Mouse (Mus musculus) liver, adult 2 months (tissue): ENCODE measurements around the gene Ssh3. TPM values are rescaled to one million over a fixed set of nuclear protein-coding genes. Genes with fewer than 3 reads are reported as not detected.
A peak's percentile ranks its signal among the peaks of the same experiment; 100 is the strongest.

Experiments
- DNase-seq: peaks from one replicate; pipeline ENCODE4 v3.0.0-alpha.2; 2011; ENCODE audit warnings: low read depth, low spot score; ENCODE audit errors: extremely low read depth
- H3K27ac ChIP-seq: fragments of 200-500 bp; replicated peaks from 2 replicates; pipeline ENCODE4 v1.5.1; 2012; ENCODE audit warnings: low read depth, mild to moderate bottlenecking, control low read depth, inconsistent platforms, low read length; ENCODE audit not compliant: insufficient read depth
- H3K27me3 ChIP-seq: fragments of 200-500 bp; 2 replicates; pipeline ENCODE4 v1.6.1; 2012; ENCODE audit warnings: mild to moderate bottlenecking, moderate library complexity, low read length, inconsistent platforms; ENCODE audit not compliant: control insufficient read depth, insufficient read depth
- H3K36me3 ChIP-seq: fragments of 200-500 bp; 2 replicates; pipeline ENCODE4 v1.6.1; 2012; ENCODE audit warnings: low read length, inconsistent platforms; ENCODE audit not compliant: control insufficient read depth, insufficient read depth
- H3K4me1 ChIP-seq: fragments of 200-500 bp; 2 replicates; pipeline ENCODE4 v1.6.1; 2011; ENCODE audit warnings: low read length; ENCODE audit not compliant: control insufficient read depth, insufficient read depth
- H3K4me3 ChIP-seq: fragments of 200-500 bp; 2 replicates; pipeline ENCODE4 v1.5.1; 2011; ENCODE audit warnings: low read depth, mild to moderate bottlenecking, control low read depth, low read length, moderate library complexity; ENCODE audit not compliant: insufficient read depth
- H3K79me2 ChIP-seq: fragments of 200-500 bp; 2 replicates; pipeline ENCODE4 v1.6.1; 2012; ENCODE audit warnings: inconsistent platforms, mild to moderate bottlenecking, low read length, moderate library complexity; ENCODE audit not compliant: control insufficient read depth, insufficient read depth
- H3K9ac ChIP-seq: fragments of 200-500 bp; 2 replicates; pipeline ENCODE4 v1.6.1; 2012; ENCODE audit warnings: low read depth, mild to moderate bottlenecking, control low read depth, inconsistent platforms, low read length
- CTCF ChIP-seq: fragments of 200-500 bp; IDR thresholded peaks from 2 replicates; pipeline ENCODE4 v1.5.1; 2011; ENCODE audit warnings: low read depth, low read length, control low read depth
- POLR2A ChIP-seq: fragments of 200-500 bp; IDR thresholded peaks from 2 replicates; pipeline ENCODE4 v1.6.1; 2011; ENCODE audit warnings: low read length, control low read depth; ENCODE audit not compliant: insufficient read depth; ENCODE audit errors: extremely low read depth
- WGBS: fragments of 180-500 bp; shearing (Covaris S2); methylation state at CpG from one replicate; pipeline ENCODE4 v1.1.7; 2018; 5-methylcytosine and 5-hydroxymethylcytosine counted together
- polyA plus RNA-seq: library from polyadenylated mRNA; depleted of rRNA; stranded (reverse); fragments of >200 nt; gene quantifications from 2 replicates; pipeline ENCODE4 v1.2.3, GENCODE M21; 2012
- total RNA-seq: library from RNA; depleted of rRNA; stranded (reverse); fragments of >200 nt; gene quantifications from 2 replicates; pipeline ENCODE4 v1.2.3, GENCODE M21; 2014

The Ssh3 gene
- total and polyA plus RNA-seq, 2 experiments: 11.5 to 29.2 TPM

DNA sequence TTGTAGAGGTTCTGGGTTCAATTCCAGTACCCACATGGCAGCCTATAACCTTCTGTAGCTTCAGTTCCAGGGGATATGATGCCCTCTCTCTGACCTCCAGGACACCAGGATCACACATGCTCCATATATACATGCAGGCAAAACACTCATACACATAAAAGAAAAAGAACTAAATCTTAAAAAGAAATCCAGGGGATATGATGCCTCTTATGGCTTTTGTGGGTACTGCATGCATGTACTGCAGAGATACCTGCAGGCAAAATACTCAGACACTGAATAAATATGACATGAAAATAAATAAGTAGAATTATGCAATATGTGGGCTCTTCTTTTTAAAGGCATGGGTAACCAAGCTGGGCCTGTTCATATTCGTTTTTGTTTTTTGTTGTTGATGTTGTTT, 22.0 kb downstream of the Ssh3 start:
- H3K9ac ChIP-seq: no peak overlapping the region
- DNase-seq: no peak
- H3K36me3 ChIP-seq: no peaks in the 10 kb centered on the region
- no peaks in the 10 kb centered on the region for H3K79me2 ChIP-seq
- no peaks in the 10 kb centered on the region for H3K4me1 ChIP-seq
- H3K27ac ChIP-seq: no peak overlapping the region
- WGBS: 58% methylated on average over 1 of the region's 1 CpGs
- no peaks in the 10 kb centered on the region for H3K27me3 ChIP-seq
- no peak overlapping the region for H3K4me3 ChIP-seq
- TF ChIP-seq POLR2A (no peak), CTCF (no peak)

DNA sequence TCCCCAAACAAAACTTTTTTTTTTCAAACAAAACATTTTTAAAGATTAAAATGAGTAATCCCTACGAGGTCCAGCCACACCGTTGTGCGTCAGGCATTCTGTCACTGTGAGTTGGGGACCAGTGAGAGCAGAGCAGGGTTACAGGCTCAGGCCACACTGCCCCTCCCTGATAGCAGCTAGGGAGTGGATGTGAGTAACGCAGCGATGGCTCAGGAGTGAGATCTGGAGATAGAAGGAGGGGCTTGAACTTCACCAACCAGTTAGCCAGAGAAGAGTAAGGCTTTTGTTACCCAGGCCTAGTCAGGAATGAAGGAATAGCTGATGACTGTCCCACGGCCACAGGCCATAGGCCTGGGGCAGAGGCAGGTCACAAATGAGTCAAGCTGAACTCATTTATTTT, 24.2 kb downstream of the Ssh3 start:
- Histone ChIP-seq H3K4me1 (peaks cover 2% of the 10 kb centered on the region), H3K27me3 (no peaks in the 10 kb centered on the region), H3K79me2 (no peaks in the 10 kb centered on the region), H3K36me3 (no peaks in the 10 kb centered on the region), H3K27ac (no peak overlapping the region), H3K4me3 (no peak overlapping the region), H3K9ac (no peak overlapping the region)
- 92% methylated on average over 6 of the region's 6 CpGs for WGBS
- no peak for DNase-seq
- TF ChIP-seq POLR2A (no peak), CTCF (no peak)

DNA sequence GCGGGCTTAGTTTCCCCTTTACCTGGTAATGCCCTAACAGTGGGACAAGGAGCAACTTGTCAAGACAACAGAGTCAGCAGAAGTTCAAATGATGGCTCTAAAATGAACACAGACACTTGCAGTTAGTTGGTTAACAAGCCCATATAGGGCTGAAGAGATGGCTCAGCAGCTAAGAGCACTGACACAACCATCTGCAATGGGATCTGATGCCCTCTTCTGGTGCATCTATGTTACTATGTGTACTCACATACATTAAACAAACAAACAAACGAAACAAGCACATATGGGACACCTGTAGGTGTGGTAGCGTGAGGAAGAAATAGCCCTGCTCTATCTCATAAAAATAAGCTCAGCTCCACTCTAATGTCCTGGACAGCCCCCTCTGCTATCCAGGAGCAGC, 26.6 kb downstream of the Ssh3 start:
- H3K9ac ChIP-seq: no peak overlapping the region
- no peak overlapping the region for H3K4me3 ChIP-seq
- TF ChIP-seq CTCF (no peak), POLR2A (no peak)
- H3K27ac ChIP-seq: no peak overlapping the region
- WGBS: 85% methylated on average over 3 of the region's 3 CpGs
- no peaks in the 10 kb centered on the region for H3K79me2 ChIP-seq
- no peaks in the 10 kb centered on the region for H3K27me3 ChIP-seq
- H3K36me3 ChIP-seq: no peaks in the 10 kb centered on the region
- no peak for DNase-seq
- peaks cover 2% of the 10 kb centered on the region for H3K4me1 ChIP-seq

DNA sequence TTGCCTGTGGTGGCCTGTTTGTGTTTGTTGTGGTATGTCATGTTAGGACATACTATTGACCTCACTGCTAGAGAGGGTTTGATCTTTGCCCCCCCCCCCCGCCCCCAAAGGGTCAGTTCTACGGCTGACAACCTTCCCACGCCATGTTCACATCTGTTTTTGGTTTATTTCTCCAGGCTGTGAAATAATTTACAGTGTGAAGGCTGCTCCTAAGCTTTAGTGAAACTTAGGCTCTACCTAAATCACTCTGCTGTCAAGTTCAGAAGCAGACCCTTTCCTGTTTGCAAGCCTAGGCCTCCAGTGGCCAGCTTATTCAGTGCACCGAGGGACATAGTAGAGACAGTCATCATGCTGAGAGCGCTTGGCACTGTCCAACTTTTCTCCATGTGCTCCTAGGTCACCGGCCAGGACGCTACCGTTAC, 28.7 kb downstream of the Ssh3 start:
- TF ChIP-seq CTCF (no peak), POLR2A (no peak)
- Histone ChIP-seq H3K27me3 (no peaks in the 10 kb centered on the region), H3K4me3 (no peak overlapping the region), H3K27ac (no peak overlapping the region), H3K9ac (no peak overlapping the region), H3K4me1 (peaks cover 2% of the 10 kb centered on the region), H3K36me3 (no peaks in the 10 kb centered on the region), H3K79me2 (no peaks in the 10 kb centered on the region)
- peak; percentile 30 for DNase-seq
- 24% methylated on average over 8 of the region's 8 CpGs for WGBS

DNA sequence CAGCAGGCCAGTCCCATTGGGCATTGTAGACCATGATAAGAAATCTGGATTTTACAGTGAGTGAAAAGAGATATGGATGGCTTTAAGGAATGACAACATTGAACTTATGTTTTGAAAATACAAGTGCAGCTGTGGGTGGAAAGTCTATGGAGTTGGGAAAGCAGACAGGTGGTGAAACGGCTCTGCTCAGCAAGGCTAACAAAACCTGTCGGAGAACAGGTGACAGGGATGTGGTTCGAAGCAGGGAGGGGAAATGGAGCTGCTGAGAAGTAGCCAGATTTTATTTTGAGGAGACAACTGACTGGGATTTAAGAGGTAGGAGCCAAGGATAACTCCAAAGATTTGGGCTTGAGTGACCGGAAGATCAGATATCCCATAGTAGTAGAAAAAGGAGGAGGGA, 34.4 kb downstream of the Ssh3 start:
- H3K4me3 ChIP-seq: no peak overlapping the region
- H3K27me3 ChIP-seq: no peaks in the 10 kb centered on the region
- H3K9ac ChIP-seq: no peak overlapping the region
- H3K4me1 ChIP-seq: no peaks in the 10 kb centered on the region; the same call in 1 of the 2 replicates
- WGBS: 87% methylated on average over 4 of the region's 4 CpGs
- TF ChIP-seq POLR2A (no peak), CTCF (no peak)
- no peak for DNase-seq
- H3K79me2 ChIP-seq: no peaks in the 10 kb centered on the region
- H3K27ac ChIP-seq: no peak overlapping the region
- H3K36me3 ChIP-seq: no peaks in the 10 kb centered on the region

DNA sequence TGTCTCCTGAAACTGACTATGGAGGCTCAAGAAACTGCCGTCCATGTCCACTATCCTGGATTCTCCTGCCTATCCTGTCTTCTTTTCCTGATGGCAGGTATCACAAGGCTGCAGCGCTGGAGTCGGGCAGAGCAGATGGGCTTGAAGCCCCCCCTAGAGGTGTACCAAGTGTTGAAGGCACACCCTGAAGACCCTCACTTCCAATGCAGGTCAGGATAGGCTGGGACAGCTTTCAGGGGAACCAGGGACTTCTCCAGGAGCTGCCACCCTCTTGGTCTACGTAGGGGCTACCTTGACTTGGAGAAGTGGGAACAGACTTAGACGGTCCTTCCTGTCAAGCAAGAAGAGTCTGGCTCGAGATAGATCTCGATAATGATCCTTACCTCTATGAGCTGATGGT, 36.3 kb downstream of the Ssh3 start:
- Histone ChIP-seq H3K27ac (no peak overlapping the region; the same call in 1 of the 2 replicates), H3K9ac (no peak overlapping the region), H3K27me3 (no peaks in the 10 kb centered on the region), H3K79me2 (no peaks in the 10 kb centered on the region), H3K4me1 (no peaks in the 10 kb centered on the region; the same call in 1 of the 2 replicates), H3K4me3 (no peak overlapping the region), H3K36me3 (no peaks in the 10 kb centered on the region)
- 86% methylated on average over 7 of the region's 7 CpGs for WGBS
- no peak for DNase-seq
- TF ChIP-seq CTCF: no peak
- no peak for TF ChIP-seq POLR2A
